Comparison of ENCODE assay signal across 10 mouse cellular contexts in the genomic region with DNA sequence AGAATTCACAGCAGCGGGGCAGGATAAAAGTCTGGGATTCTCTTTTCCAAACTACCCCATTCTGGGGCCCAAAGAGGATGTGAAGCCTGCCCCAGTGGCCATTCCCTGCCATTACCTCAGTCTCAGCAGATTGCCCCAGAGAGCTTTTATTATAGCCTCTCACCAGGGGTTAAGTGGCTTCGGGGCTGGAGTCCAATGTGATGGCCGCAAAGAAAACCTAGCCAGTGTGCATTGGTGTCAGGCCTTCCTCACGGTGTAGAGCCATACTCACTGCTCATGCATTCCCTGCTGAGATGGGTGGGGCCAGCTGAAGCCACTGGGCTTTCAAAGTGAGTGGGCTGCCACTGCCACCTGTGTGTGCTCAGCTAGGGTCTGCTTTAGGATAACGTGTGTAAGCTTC.
DNase-seq lines count a peak whose midpoint lies in the region; ATAC-seq and TF ChIP-seq lines count a peak whose summit lies in the region.
"Had no signal": no experiment of that assay in that cellular context is flagged by ENCODE, and none has a peak within 500 bp of the region (broad histone marks: within the 10 kb centered on the region; RNA-seq: fewer than 3 reads in every experiment).

No protein-coding gene starts in this region.

- intact Hi-C loops in gastrocnemius, adult 2 months (cut with DNase I) = no loop called here
- intact Hi-C loops in gastrocnemius, postnatal 14 days (cut with DNase I; ENCODE audit: low total_unique reads) = no loop called here
- intact Hi-C loops in left cerebral cortex, postnatal 4 days (cut with DNase I) = no loop called here
- intact Hi-C loops in left cerebral cortex, postnatal 14 days (cut with DNase I) = no loop called here

- peak; percentile 35; the same call in 1 of the 2 replicates for TF ChIP-seq CTCF in gastrocnemius, adult 2 months (IDR thresholded peaks at IDR 0.05)

- H3K4me3 ChIP-seq in gastrocnemius, adult 2 months = no peak overlapping the region
- H3K4me3 ChIP-seq in ES-E14 (ENCODE audit: insufficient read depth in 1 of 2, low read depth in 1 of 2, low read length in 2 of 2, poor library complexity in 1 of 2, severe bottlenecking in 1 of 2) = no peak overlapping the region
- H3K4me3 ChIP-seq in intestine, embryonic 16.5 days (ENCODE audit: low read length) = no peak overlapping the region
- H3K4me3 ChIP-seq: hindbrain, embryonic 15.5 days had no signal

- H3K4me2 ChIP-seq in intestine, embryonic 16.5 days (ENCODE audit: low read depth, low read length) = no peak overlapping the region
- H3K4me2 ChIP-seq: hindbrain, embryonic 15.5 days had no signal

- H3K27ac ChIP-seq in gastrocnemius, adult 2 months = peak overlapping the region; percentile 79; the same call in 1 of the 2 replicates
- 0 out of 2 replicates have a peak overlapping the region, but pooled peaks have one; percentile 19 for H3K27ac ChIP-seq in ES-E14 (ENCODE audit: insufficient read depth, low read depth, low read length, poor library complexity, severe bottlenecking)
- H3K27ac ChIP-seq in intestine, embryonic 16.5 days (ENCODE audit: low read length) = no peak overlapping the region

- H3K36me3 ChIP-seq in ES-E14 (ENCODE audit: control insufficient read depth, insufficient read depth, low read length, poor library complexity, severe bottlenecking) = peaks cover 22% of the 10 kb centered on the region; the same call in 1 of the 2 replicates
- no peaks in the 10 kb centered on the region; the same call in 1 of the 2 replicates for H3K36me3 ChIP-seq in intestine, embryonic 16.5 days (ENCODE audit: control insufficient read depth, insufficient read depth, low read length)
- H3K36me3 ChIP-seq: hindbrain, embryonic 15.5 days had no signal

- H3K4me1 ChIP-seq in ES-E14 (ENCODE audit: control insufficient read depth in 2 of 2, insufficient read depth in 2 of 2, low read length in 2 of 2, poor library complexity in 1 of 2) = peaks cover 8 to 31% of the 10 kb centered on the region in 2 experiments; a peak in 3 of 4 replicates
- H3K4me1 ChIP-seq in intestine, embryonic 16.5 days (ENCODE audit: control insufficient read depth, insufficient read depth, low read length) = peaks cover 17% of the 10 kb centered on the region

- ATAC-seq in intestine, embryonic 16.5 days = peak; percentile 63

- no peaks in the 10 kb centered on the region for H3K9me3 ChIP-seq in ES-E14 (ENCODE audit: control insufficient read depth, insufficient read depth, low read depth, low read length)
- H3K9me3 ChIP-seq in intestine, embryonic 16.5 days (ENCODE audit: control insufficient read depth, low read length) = no peaks in the 10 kb centered on the region
- H3K9me3 ChIP-seq: hindbrain, embryonic 15.5 days had no signal

- no peak for DNase-seq in gastrocnemius, adult 2 months
- no peak for DNase-seq in gastrocnemius, postnatal 14 days
- DNase-seq in left cerebral cortex, postnatal 4 days = peak; percentile 28
- DNase-seq in left cerebral cortex, postnatal 14 days (ENCODE audit: low spot score in 2 of 2) = no peak
- peak; percentile 65 for DNase-seq in ES-E14 (ENCODE audit: low read depth, low spot score)
- no peak for DNase-seq in right cerebral cortex, adult 18-20 months
- DNase-seq in spleen, adult 18-20 months = no peak
- DNase-seq: adrenal gland, adult 8-10 months had no signal

- H3K9ac ChIP-seq in ES-E14 (ENCODE audit: insufficient read depth, low read depth, low read length, poor library complexity, severe bottlenecking) = no peak overlapping the region
- no peak overlapping the region for H3K9ac ChIP-seq in intestine, embryonic 16.5 days (ENCODE audit: low read depth, low read length)
- H3K9ac ChIP-seq: hindbrain, embryonic 15.5 days had no signal

- in situ Hi-C loops in ES-E14 (cut with MboI; ENCODE audit: low sequenced_read_pairs in 2 of 2, unreplicated experiment in 2 of 2) = no loop called here

- H3K27me3 ChIP-seq in intestine, embryonic 16.5 days (replicated peaks; ENCODE audit: control insufficient read depth, insufficient read depth, low read length) = no peaks in the 10 kb centered on the region
- H3K27me3 ChIP-seq: hindbrain, embryonic 15.5 days had no signal

- 36% methylated on average over 5 of the region's 5 CpGs for WGBS in intestine, embryonic 16.5 days

TF ChIP-seq in ES-E14, 5 proteins besides CTCF, POLR2A, EP300 and RAD21:
- TF ChIP-seq ZC3H11A (IDR thresholded peaks at IDR 0.05; ENCODE audit: borderline replicate concordance, low read depth, low read length) = no peak
- TF ChIP-seq MAFK (IDR thresholded peaks at IDR 0.05; ENCODE audit: insufficient read depth, low read depth, low read length) = no peak

Comparison
In these comparisons a context has a peak if more than half of its experiments do, and no peak if none do; other contexts are left out.
1. DNase-seq: peak in left cerebral cortex, postnatal 4 days (single experiment) and ES-E14 (single experiment); none in gastrocnemius, adult 2 months (single experiment), gastrocnemius, postnatal 14 days (single experiment), left cerebral cortex, postnatal 14 days (0 of 2), right cerebral cortex, adult 18-20 months (single experiment) and spleen, adult 18-20 months (0 of 2).